Mouse (Mus musculus) kidney, adult 2 months (tissue): ENCODE measurements around the gene Etv5. TPM values are rescaled to one million over a fixed set of nuclear protein-coding genes. Genes with fewer than 3 reads are reported as not detected.
"Not testable (repeated sequence)": the region's sequence is repeated elsewhere in the genome, so short reads cannot be mapped to it uniquely, and the experiment has no call there.

Experiments
- DNase-seq: peaks from one replicate; pipeline ENCODE4 v3.0.0; 2021
- H3K27ac ChIP-seq: fragments of 200-500 bp; 2 replicates; pipeline ENCODE4 v1.5.1; 2012; ENCODE audit warnings: low read depth, low read length, control low read depth, inconsistent platforms; ENCODE audit not compliant: insufficient read depth
- H3K27me3 ChIP-seq: fragments of 200-500 bp; replicated peaks from 2 replicates; pipeline ENCODE4 v1.6.1; 2012; ENCODE audit warnings: mild to moderate bottlenecking, moderate library complexity, low read length, inconsistent platforms; ENCODE audit not compliant: control insufficient read depth, insufficient read depth
- H3K36me3 ChIP-seq: fragments of 200-500 bp; 2 replicates; pipeline ENCODE4 v1.6.1; 2012; ENCODE audit warnings: mild to moderate bottlenecking, moderate library complexity, low read length, inconsistent platforms; ENCODE audit not compliant: control insufficient read depth, insufficient read depth
- H3K4me1 ChIP-seq: fragments of 200-500 bp; 2 replicates; pipeline ENCODE4 v1.6.1; 2011; ENCODE audit warnings: low read length; ENCODE audit not compliant: control insufficient read depth, insufficient read depth
- H3K4me3 ChIP-seq: fragments of 200-500 bp; 2 replicates; pipeline ENCODE4 v1.5.1; 2011; ENCODE audit warnings: mild to moderate bottlenecking, low read depth, low read length, control low read depth; ENCODE audit not compliant: insufficient read depth
- CTCF ChIP-seq: fragments of 200-500 bp; conservative IDR thresholded peaks from 2 replicates; pipeline ENCODE4 v1.5.1; 2011; ENCODE audit warnings: low read depth, mild to moderate bottlenecking, control low read depth, low read length, moderate library complexity, mixed read lengths; ENCODE audit not compliant: insufficient read depth, insufficient read length
- POLR2A ChIP-seq: fragments of 200-500 bp; IDR thresholded peaks from one replicate; pipeline ENCODE4 v1.6.1; 2011; ENCODE audit warnings: low read depth, low read length, control low read depth
- WGBS: fragments of 180-500 bp; shearing (Covaris S2); methylation state at CpG from one replicate; pipeline ENCODE4 v1.1.7; 2018; 5-methylcytosine and 5-hydroxymethylcytosine counted together
- polyA plus RNA-seq: library from polyadenylated mRNA; depleted of rRNA; stranded (reverse); fragments of >200 nt; gene quantifications from 2 replicates; pipeline ENCODE4 v1.2.3, GENCODE M21; 2012

The Etv5 gene
- polyA plus RNA-seq, 1 experiment = 19.7 TPM

DNA sequence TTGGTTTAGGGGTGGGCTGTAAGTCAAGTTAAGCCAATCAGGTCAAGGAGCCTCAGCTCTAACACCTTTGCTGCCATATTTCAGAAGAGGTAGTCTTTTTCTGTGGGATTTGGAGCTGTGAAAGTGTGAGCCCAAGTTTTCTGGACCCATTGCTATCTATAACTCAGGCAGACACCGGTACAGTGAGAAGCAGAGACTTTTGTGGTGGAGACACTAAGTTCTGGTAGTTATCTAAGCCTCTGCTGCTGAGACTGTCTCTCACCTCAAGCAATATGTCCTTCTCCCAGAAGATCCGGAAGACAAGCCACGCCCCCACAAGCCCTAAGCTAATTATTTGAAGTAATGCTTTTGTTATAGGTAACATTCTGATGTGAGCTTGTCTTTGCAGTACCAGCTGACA is 73.9 kb downstream of the Etv5 start:
- H3K4me3 ChIP-seq = no peak overlapping the region
- 66% methylated on average over 3 of the region's 3 CpGs for WGBS
- H3K36me3 ChIP-seq = no peaks in the 10 kb centered on the region
- H3K4me1 ChIP-seq = no peaks in the 10 kb centered on the region
- H3K27me3 ChIP-seq = no peaks in the 10 kb centered on the region
- no peak overlapping the region for H3K27ac ChIP-seq
- no peak for DNase-seq
- TF ChIP-seq CTCF (no peak), POLR2A (no peak)

DNA sequence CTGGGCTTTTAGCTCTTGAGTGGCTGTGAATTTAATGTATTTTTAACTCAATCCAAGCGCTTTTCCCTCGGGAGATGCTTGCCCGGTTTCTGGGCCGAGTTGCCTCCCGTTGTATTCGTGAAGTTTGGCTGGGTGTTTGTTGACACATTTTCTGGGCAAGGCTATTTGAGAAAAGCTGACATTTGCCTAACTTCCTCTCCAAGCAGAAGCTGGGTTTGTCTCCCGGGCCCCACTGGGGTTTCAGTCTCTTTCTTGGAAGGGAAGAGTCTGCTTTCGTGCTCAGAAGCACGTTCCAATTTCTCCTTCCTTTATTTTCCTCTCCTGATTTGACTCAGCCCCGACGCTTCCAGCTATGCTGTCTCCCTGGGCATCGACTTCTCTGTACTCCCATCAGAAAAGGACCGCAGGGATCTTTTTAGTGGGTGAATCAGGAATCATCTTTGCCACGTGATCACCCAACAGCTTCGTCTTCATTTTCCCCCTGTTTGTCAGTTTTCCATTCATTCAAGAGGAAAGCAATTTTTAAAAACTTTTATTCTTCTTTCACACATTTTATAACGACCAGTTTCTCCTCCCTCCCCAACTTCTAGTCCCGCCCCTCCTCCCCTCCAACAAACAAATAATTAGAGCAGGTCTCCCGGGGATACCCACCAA is 80.7 kb downstream of the Etv5 start:
- H3K36me3 ChIP-seq = no peaks in the 10 kb centered on the region
- no peaks in the 10 kb centered on the region for H3K4me1 ChIP-seq
- TF ChIP-seq CTCF = no peak
- no peak for TF ChIP-seq POLR2A
- DNase-seq = peak; percentile 31
- no peak overlapping the region for H3K4me3 ChIP-seq
- no peaks in the 10 kb centered on the region for H3K27me3 ChIP-seq
- H3K27ac ChIP-seq = no peak overlapping the region
- WGBS = 21% methylated on average over 18 of the region's 18 CpGs

DNA sequence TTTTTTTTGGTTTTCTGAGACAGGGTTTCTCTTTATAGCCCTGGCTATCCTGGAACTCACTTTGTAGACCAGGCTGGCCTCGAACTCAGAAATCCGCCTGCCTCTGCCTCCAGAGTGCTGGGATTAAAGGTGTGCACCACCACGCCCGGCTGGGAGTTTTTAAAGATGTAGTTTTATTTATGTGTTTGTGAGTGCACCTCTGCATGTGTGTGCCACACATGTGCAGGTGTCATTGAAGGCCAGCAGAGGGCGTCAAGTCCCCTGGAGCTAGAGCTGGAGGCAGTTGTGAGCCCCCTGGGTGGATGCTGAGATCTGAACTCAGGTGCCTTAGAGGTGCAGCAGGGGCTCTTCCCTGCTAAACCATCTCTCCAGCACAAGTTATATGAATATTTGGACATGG is 85.3 kb downstream of the Etv5 start:
- 89% methylated on average over 5 of the region's 5 CpGs for WGBS
- H3K27me3 ChIP-seq, H3K36me3 ChIP-seq, H3K27ac ChIP-seq, H3K4me3 ChIP-seq, DNase-seq, H3K4me1 ChIP-seq: not testable (repeated sequence)

DNA sequence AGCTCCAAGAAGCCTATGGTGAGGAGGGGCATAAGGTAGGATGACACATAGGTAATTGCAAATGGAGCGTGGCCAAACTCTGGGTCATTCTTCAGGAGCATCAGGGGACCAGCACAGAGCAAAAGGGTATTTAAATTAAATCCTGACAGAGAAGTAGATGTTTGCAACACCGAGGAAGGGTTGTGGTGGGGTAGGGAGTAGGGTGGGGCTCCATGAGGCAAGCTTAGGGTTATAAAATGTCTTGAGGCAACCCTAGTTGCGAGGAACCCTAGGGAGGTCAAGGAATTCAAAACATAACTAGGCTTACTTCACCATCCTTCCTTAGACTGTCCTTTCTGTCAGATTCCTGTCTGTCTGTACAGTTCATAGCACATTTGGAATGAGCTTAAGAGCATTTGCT is 85.9 kb downstream of the Etv5 start:
- TF ChIP-seq CTCF (no peak), POLR2A (no peak)
- WGBS = 84% methylated on average over 3 of the region's 3 CpGs
- no peaks in the 10 kb centered on the region for H3K36me3 ChIP-seq
- H3K4me1 ChIP-seq = no peaks in the 10 kb centered on the region
- H3K27me3 ChIP-seq = no peaks in the 10 kb centered on the region
- no peak overlapping the region for H3K27ac ChIP-seq
- no peak for DNase-seq
- no peak overlapping the region for H3K4me3 ChIP-seq

DNA sequence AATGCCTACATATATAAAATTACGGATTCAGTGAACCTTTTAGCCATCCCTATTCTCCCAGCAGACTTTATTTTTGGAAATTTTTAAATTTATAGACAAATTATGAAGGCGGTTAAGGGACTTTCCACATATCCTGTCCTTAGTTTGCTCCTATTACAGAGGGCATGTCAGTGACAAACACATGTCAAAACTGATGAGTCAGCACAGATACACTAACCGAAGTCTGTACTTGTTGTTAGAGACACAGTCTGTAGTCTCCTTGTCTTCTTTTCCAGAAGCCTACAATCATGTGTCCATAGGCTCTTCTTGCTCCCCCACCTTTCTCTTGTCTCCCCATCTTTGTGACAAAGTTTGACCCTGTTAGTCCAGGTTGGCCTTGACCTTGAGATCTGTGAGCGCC is 88.3 kb downstream of the Etv5 start:
- H3K4me1 ChIP-seq = no peaks in the 10 kb centered on the region
- no peak for DNase-seq
- no peak overlapping the region for H3K27ac ChIP-seq
- no peaks in the 10 kb centered on the region for H3K27me3 ChIP-seq
- TF ChIP-seq POLR2A (no peak), CTCF (no peak)
- H3K36me3 ChIP-seq = no peaks in the 10 kb centered on the region
- 88% methylated on average over 4 of the region's 4 CpGs for WGBS
- no peak overlapping the region for H3K4me3 ChIP-seq

DNA sequence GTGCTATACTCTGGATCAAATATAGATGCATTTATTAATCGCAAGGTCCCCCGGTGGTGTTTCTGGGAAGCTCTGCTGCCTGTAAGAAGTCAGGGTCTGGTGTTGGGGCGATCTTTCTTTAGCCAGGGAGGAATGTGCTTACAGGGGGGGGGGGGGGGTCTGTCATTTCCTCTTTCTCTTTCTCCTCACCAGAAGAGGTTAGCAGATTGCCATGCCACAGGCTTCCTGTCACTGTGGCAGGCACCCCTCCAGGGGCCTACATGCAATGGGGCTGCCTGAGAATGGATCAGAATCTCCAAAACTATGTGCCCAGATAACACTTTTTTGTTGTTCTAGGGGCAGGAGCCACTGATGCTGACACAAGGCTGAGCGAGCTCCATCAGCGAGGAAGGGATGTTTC is 89.7 kb downstream of the Etv5 start:
- 72% methylated on average over 5 of the region's 5 CpGs for WGBS
- no peaks in the 10 kb centered on the region for H3K4me1 ChIP-seq
- no peak overlapping the region for H3K4me3 ChIP-seq
- H3K27me3 ChIP-seq = no peaks in the 10 kb centered on the region
- no peak for DNase-seq
- H3K36me3 ChIP-seq = no peaks in the 10 kb centered on the region
- no peak overlapping the region for H3K27ac ChIP-seq
- TF ChIP-seq POLR2A (no peak), CTCF (no peak)

DNA sequence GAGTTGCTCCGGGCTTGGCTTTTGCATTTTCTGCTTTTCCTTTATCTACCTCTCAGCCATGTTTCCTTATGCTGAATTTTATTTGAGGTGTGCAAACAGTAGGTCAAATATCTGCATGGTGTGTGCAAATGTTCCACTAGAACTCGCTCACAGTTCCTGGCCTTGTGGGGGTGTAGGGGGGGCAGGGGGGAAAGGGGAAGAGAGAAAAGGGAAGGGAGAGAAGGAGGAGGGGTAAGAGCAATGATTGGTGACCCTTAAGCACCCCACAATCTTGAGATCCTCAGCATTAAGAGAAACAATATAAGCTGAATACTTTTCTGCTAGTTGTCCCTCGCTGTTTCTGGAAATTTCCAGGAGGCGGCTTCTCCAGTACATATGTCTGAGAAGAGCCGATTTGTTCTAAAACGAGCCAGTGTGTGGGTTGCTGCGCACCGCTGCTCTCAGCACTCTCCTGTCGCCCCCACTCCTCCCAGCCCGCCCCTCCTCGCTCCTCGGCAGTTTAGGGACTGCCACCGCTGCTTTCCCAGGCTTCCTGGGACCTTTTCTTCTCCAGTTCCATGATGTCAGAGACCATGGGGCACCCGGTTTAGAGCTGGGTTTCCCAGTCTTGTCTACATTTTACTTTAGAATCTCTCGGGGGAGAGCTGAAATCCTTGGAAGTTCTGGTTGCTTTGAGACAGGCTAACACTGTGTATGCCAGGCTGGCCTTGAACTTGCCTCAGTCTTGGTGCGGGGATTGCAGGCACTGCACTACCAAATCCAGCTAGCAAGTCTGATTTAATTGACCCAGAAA is 90.8 kb downstream of the Etv5 start:
- TF ChIP-seq POLR2A (no peak), CTCF (no peak)
- DNase-seq = no peak
- Histone ChIP-seq H3K27me3 (no peaks in the 10 kb centered on the region), H3K36me3 (no peaks in the 10 kb centered on the region), H3K4me3 (no peak overlapping the region), H3K4me1 (no peaks in the 10 kb centered on the region), H3K27ac (no peak overlapping the region)
- 42% methylated on average over 16 of the region's 16 CpGs for WGBS
